Mouse (Mus musculus): ENCODE results near the gene Plagl2. TPM values are rescaled to one million over a fixed set of nuclear protein-coding genes. Genes with fewer than 3 reads are reported as not detected.

Gene Plagl2
- total and polyA plus RNA-seq, 3 experiments = 8.1 to 52.7 (median 18.0) TPM

GRCm38 (mm10) chr2:153221620-153222019, 19.6 kb downstream of the Plagl2 start:
- Histone ChIP-seq H3K4me1 (ENCODE audit: control insufficient read depth in 1 of 2, insufficient read depth in 2 of 2) (peaks cover 8 to 37% of the 10 kb centered on the region in 2 experiments), H3K27ac (ENCODE audit: insufficient read depth, low read depth) (no peak overlapping the region), H3K4me2 (ENCODE audit: insufficient read depth, low read depth, poor library complexity, severe bottlenecking) (no peak overlapping the region), H3K9me3 (replicated peaks; ENCODE audit: low read length) (no peaks in the 10 kb centered on the region), H3K9ac (ENCODE audit: insufficient read depth, low read depth) (no peak overlapping the region), H3K27me3 (replicated peaks) (no peaks in the 10 kb centered on the region), H3K36me3 (replicated peaks in 1 of 2; ENCODE audit: control insufficient read depth in 1 of 2, insufficient read depth in 1 of 2, low read length in 1 of 2) (peaks cover 0 to 33% of the 10 kb centered on the region in 2 experiments), H3K79me2 (replicated peaks; ENCODE audit: control insufficient read depth, extremely low read depth, insufficient read depth, poor library complexity, severe bottlenecking) (no peaks in the 10 kb centered on the region), H3K4me3 (replicated peaks in 1 of 3; ENCODE audit: low read depth in 2 of 3, low read length in 2 of 3, poor library complexity in 1 of 3) (no peak overlapping the region)
- TF ChIP-seq HCFC1 (IDR thresholded peaks at IDR 0.05; ENCODE audit: low read depth, low read length) (no peak), RAD21 (IDR thresholded peaks at IDR 0.05; ENCODE audit: low read depth, low read length) (no peak), UBTF (IDR thresholded peaks at IDR 0.05; ENCODE audit: low read depth, low read length) (no peak), SMC3 (IDR thresholded peaks at IDR 0.05; ENCODE audit: low read depth, low read length) (no peak), ETS1 (conservative IDR thresholded peaks at IDR 0.05; ENCODE audit: low read depth, low read length) (no peak), PAX5 (IDR thresholded peaks at IDR 0.05; ENCODE audit: low read length) (no peak), GABPA (IDR thresholded peaks at IDR 0.05; ENCODE audit: insufficient replicate concordance, low read depth, low read length) (no peak), ZNF384 (IDR thresholded peaks at IDR 0.05; ENCODE audit: low read depth, low read length) (no peak), JUN (IDR thresholded peaks at IDR 0.05; ENCODE audit: insufficient read depth, low read depth, low read length) (no peak), USF2 (conservative IDR thresholded peaks at IDR 0.05; ENCODE audit: low read depth, low read length) (no peak), POLR2A (IDR thresholded peaks at IDR 0.05; ENCODE audit: low read depth, low read length) (no peak), ZKSCAN1 (IDR thresholded peaks at IDR 0.05; ENCODE audit: borderline replicate concordance, low read depth, low read length) (no peak), USF1 (IDR thresholded peaks at IDR 0.05; ENCODE audit: low read depth, low read length) (no peak), JUND (conservative IDR thresholded peaks at IDR 0.05; ENCODE audit: low read depth, low read length) (no peak), POLR2AphosphoS2 (IDR thresholded peaks at IDR 0.05; ENCODE audit: low read depth, low read length) (no peak), EP300 (IDR thresholded peaks at IDR 0.05; ENCODE audit: low read length) (no peak), NRF1 (IDR thresholded peaks at IDR 0.05; ENCODE audit: low read depth, low read length) (no peak), MYC (IDR thresholded peaks at IDR 0.05; ENCODE audit: low read depth, low read length) (no peak), ELF1 (IDR thresholded peaks at IDR 0.05; ENCODE audit: low read depth, low read length) (no peak)
- no peak for DNase-seq (ENCODE audit: extremely low read depth)
- dilution Hi-C loops (cut with MboI; ENCODE audit: extremely low pct_ligation_motif_present, extremely low pct_unique_long_range_greater_than_20kb, low sequenced_read_pairs) = no loop called here
- in situ Hi-C loops (cut with MboI; ENCODE audit: low pct_ligation_motif_present, low pct_unique_long_range_greater_than_20kb, low sequenced_read_pairs) = no loop called here

- Histone ChIP-seq H3K79me2 (replicated peaks; ENCODE audit: control insufficient read depth, extremely low read depth, insufficient read depth, poor library complexity, severe bottlenecking) (no peaks in the 10 kb centered on the region), H3K4me2 (ENCODE audit: insufficient read depth, low read depth, poor library complexity, severe bottlenecking) (no peak overlapping the region), H3K27me3 (replicated peaks) (no peaks in the 10 kb centered on the region), H3K36me3 (replicated peaks in 1 of 2; ENCODE audit: control insufficient read depth in 1 of 2, insufficient read depth in 1 of 2, low read length in 1 of 2) (peaks cover 0 to 30% of the 10 kb centered on the region in 2 experiments), H3K27ac (ENCODE audit: insufficient read depth, low read depth) (no peak overlapping the region), H3K9ac (ENCODE audit: insufficient read depth, low read depth) (no peak overlapping the region), H3K4me1 (ENCODE audit: control insufficient read depth in 1 of 2, insufficient read depth in 2 of 2) (peaks cover 11 to 46% of the 10 kb centered on the region in 2 experiments), H3K4me3 (replicated peaks in 1 of 3; ENCODE audit: low read depth in 2 of 3, low read length in 2 of 3, poor library complexity in 1 of 3) (no peak overlapping the region), H3K9me3 (replicated peaks; ENCODE audit: low read length) (no peaks in the 10 kb centered on the region)
- dilution Hi-C loops (cut with MboI; ENCODE audit: extremely low pct_ligation_motif_present, extremely low pct_unique_long_range_greater_than_20kb, low sequenced_read_pairs) = no loop called here
- no peak for TF ChIP-seq GABPA (IDR thresholded peaks at IDR 0.05; ENCODE audit: insufficient replicate concordance, low read depth, low read length)
- no peak for DNase-seq (ENCODE audit: extremely low read depth)
- in situ Hi-C loops (cut with MboI; ENCODE audit: low pct_ligation_motif_present, low pct_unique_long_range_greater_than_20kb, low sequenced_read_pairs) = no loop called here
Measured at GRCm38 (mm10) chr2:153218516-153218915, 22.7 kb downstream of the Plagl2 start.
